Mouse (Mus musculus): ENCODE results near the gene Ddx54.

- TF ChIP-seq POLR2A (IDR thresholded peaks at IDR 0.05; ENCODE audit: borderline replicate concordance, low read depth, low read length) = no peak
- no peak for TF ChIP-seq CTCF (IDR thresholded peaks at IDR 0.05; ENCODE audit: low read depth, low read length)
Observed at GRCm38 (mm10) chr5:120577935-120578441, 34.6 kb upstream of the Ddx54 start.
